Mouse (Mus musculus) heart, embryonic 13.5 days (tissue): ENCODE results near the gene Uqcr11. TPM values are rescaled to one million over a fixed set of nuclear protein-coding genes. Genes with fewer than 3 reads are reported as not detected.
A peak's percentile ranks its signal among the peaks of the same experiment; 100 is the strongest.

Experiments
- ATAC-seq: fragments of 200-750 bp; cut with Nextera tagmentation; 2 replicates; pipeline ENCODE4 v1.8.0; 2017; ENCODE audit warnings: moderate TSS enrichment; ENCODE audit not compliant: insufficient number of reproducible peaks, low FRiP score, low TSS enrichment; ENCODE audit errors: extremely low read depth
- H3K27ac ChIP-seq: fragments of 300-500 bp; sonication (generic); replicated peaks from 2 replicates; pipeline ENCODE4 v1.5.1; 2015; ENCODE audit warnings: moderate library complexity, mild to moderate bottlenecking, inconsistent platforms
- H3K27me3 ChIP-seq: fragments of 300-500 bp; sonication (generic); replicated peaks from 2 replicates; pipeline ENCODE4 v1.6.1; 2015; ENCODE audit warnings: mild to moderate bottlenecking, inconsistent platforms
- H3K36me3 ChIP-seq: fragments of 300-500 bp; sonication (generic); 2 replicates; pipeline ENCODE4 v1.6.1; 2015; ENCODE audit warnings: mild to moderate bottlenecking, inconsistent platforms
- H3K4me1 ChIP-seq: fragments of 300-500 bp; sonication (generic); 2 replicates; pipeline ENCODE4 v1.6.1; 2015; ENCODE audit warnings: inconsistent platforms
- H3K4me2 ChIP-seq: fragments of 300-500 bp; sonication (generic); 2 replicates; pipeline ENCODE4 v1.6.1; 2015; ENCODE audit warnings: inconsistent platforms, mild to moderate bottlenecking, moderate library complexity
- H3K4me3 ChIP-seq: fragments of 300-500 bp; sonication (generic); 2 replicates; pipeline ENCODE4 v1.5.1; 2015; ENCODE audit warnings: moderate library complexity, mild to moderate bottlenecking, inconsistent platforms
- H3K9ac ChIP-seq: fragments of 300-500 bp; sonication (generic); 2 replicates; pipeline ENCODE4 v1.6.1; 2015; ENCODE audit warnings: inconsistent platforms, mild to moderate bottlenecking, moderate library complexity
- H3K9me3 ChIP-seq: fragments of 300-500 bp; sonication (generic); 2 replicates; pipeline ENCODE4 v1.6.1; 2016; ENCODE audit warnings: inconsistent platforms
- WGBS: fragments of 180-500 bp; shearing (Covaris S2); methylation state at CpG from one replicate; pipeline ENCODE4 v1.1.7; 2015; ENCODE audit warnings: mixed read lengths; 5-methylcytosine and 5-hydroxymethylcytosine counted together
- polyA plus RNA-seq: library from polyadenylated mRNA; unstranded; fragments of >200 nt; fragmentation: Nextera tagmentation; extraction: Ambion mirVana; gene quantifications from 2 replicates; pipeline ENCODE4 v1.2.1, GENCODE M21; 2015

The Uqcr11 gene
- polyA plus RNA-seq, 1 experiment from 2014 or later = 1,246 TPM

- H3K9me3 ChIP-seq = no peaks in the 10 kb centered on the region
- H3K27me3 ChIP-seq = peaks cover 49% of the 10 kb centered on the region
- H3K4me2 ChIP-seq = no peak overlapping the region
- no peak overlapping the region for H3K27ac ChIP-seq
- H3K9ac ChIP-seq = no peak overlapping the region
- 73% methylated on average over 21 of the region's 21 CpGs for WGBS
- H3K36me3 ChIP-seq = no peaks in the 10 kb centered on the region
- peaks cover 5% of the 10 kb centered on the region; the same call in 1 of the 2 replicates for H3K4me1 ChIP-seq
- no peak for ATAC-seq
- no peak overlapping the region for H3K4me3 ChIP-seq
Measured at GRCm38 (mm10) chr10:80369995-80370747, 36.5 kb downstream of the Uqcr11 start.

- Histone ChIP-seq H3K36me3 (no peaks in the 10 kb centered on the region), H3K4me3 (no peak overlapping the region), H3K9me3 (no peaks in the 10 kb centered on the region), H3K4me2 (no peak overlapping the region), H3K9ac (no peak overlapping the region), H3K4me1 (peaks cover 5% of the 10 kb centered on the region; the same call in 1 of the 2 replicates), H3K27ac (no peak overlapping the region), H3K27me3 (peaks cover 66% of the 10 kb centered on the region)
- WGBS = 83% methylated on average over 6 of the region's 6 CpGs
- ATAC-seq = no peak
Measured at GRCm38 (mm10) chr10:80368392-80368791, 38.2 kb downstream of the Uqcr11 start.

GRCm38 (mm10) chr10:80367954-80368353 lies 38.7 kb downstream of the Uqcr11 start:
- Histone ChIP-seq H3K9ac (no peak overlapping the region), H3K4me2 (no peak overlapping the region), H3K27ac (no peak overlapping the region), H3K27me3 (peaks cover 65% of the 10 kb centered on the region), H3K36me3 (no peaks in the 10 kb centered on the region), H3K4me1 (peaks cover 5% of the 10 kb centered on the region; the same call in 1 of the 2 replicates), H3K9me3 (no peaks in the 10 kb centered on the region), H3K4me3 (no peak overlapping the region)
- WGBS = 58% methylated on average over 5 of the region's 5 CpGs
- no peak for ATAC-seq

- Histone ChIP-seq H3K27me3 (peaks cover 68% of the 10 kb centered on the region), H3K9me3 (no peaks in the 10 kb centered on the region), H3K27ac (no peak overlapping the region), H3K4me1 (no peaks in the 10 kb centered on the region), H3K4me3 (no peak overlapping the region), H3K9ac (no peak overlapping the region), H3K36me3 (no peaks in the 10 kb centered on the region), H3K4me2 (no peak overlapping the region)
- 56% methylated on average over 6 of the region's 6 CpGs for WGBS
- no peak for ATAC-seq
Measured at GRCm38 (mm10) chr10:80365736-80366135, 40.9 kb downstream of the Uqcr11 start.

GRCm38 (mm10) chr10:80363734-80364133 lies 42.9 kb downstream of the Uqcr11 start:
- no peak for ATAC-seq
- no peaks in the 10 kb centered on the region for H3K36me3 ChIP-seq
- 50% methylated on average over 6 of the region's 6 CpGs for WGBS
- peaks cover 80% of the 10 kb centered on the region for H3K27me3 ChIP-seq
- H3K4me1 ChIP-seq = no peaks in the 10 kb centered on the region
- no peak overlapping the region for H3K9ac ChIP-seq
- no peak overlapping the region for H3K4me3 ChIP-seq
- no peak overlapping the region for H3K27ac ChIP-seq
- no peak overlapping the region for H3K4me2 ChIP-seq
- no peaks in the 10 kb centered on the region for H3K9me3 ChIP-seq

GRCm38 (mm10) chr10:80357994-80358639 lies 48.5 kb downstream of the Uqcr11 start:
- ATAC-seq = peak; percentile 12; the same call in 1 of the 2 replicates
- peak overlapping the region; percentile 37; the same call in 1 of the 2 replicates for H3K9ac ChIP-seq
- H3K27me3 ChIP-seq = peaks cover 89% of the 10 kb centered on the region
- H3K4me1 ChIP-seq = peaks cover 12% of the 10 kb centered on the region
- no peaks in the 10 kb centered on the region for H3K36me3 ChIP-seq
- peak overlapping the region; percentile 56 for H3K4me2 ChIP-seq
- no peaks in the 10 kb centered on the region for H3K9me3 ChIP-seq
- no peak overlapping the region for H3K27ac ChIP-seq
- H3K4me3 ChIP-seq = peak overlapping the region; percentile 31
- 7% methylated on average over 31 of the region's 31 CpGs for WGBS

GRCm38 (mm10) chr10:80357336-80357735 lies 49.3 kb downstream of the Uqcr11 start:
- ATAC-seq = no peak
- Histone ChIP-seq H3K27me3 (peaks cover 91% of the 10 kb centered on the region), H3K9me3 (no peaks in the 10 kb centered on the region), H3K4me3 (peak overlapping the region; percentile 31; the same call in 1 of the 2 replicates), H3K4me2 (no peak overlapping the region), H3K36me3 (no peaks in the 10 kb centered on the region), H3K27ac (no peak overlapping the region), H3K4me1 (peaks cover 19% of the 10 kb centered on the region), H3K9ac (no peak overlapping the region; the same call in 1 of the 2 replicates)
- 40% methylated on average over 7 of the region's 7 CpGs for WGBS

GRCm38 (mm10) chr10:80356737-80357136 lies 49.9 kb downstream of the Uqcr11 start:
- H3K36me3 ChIP-seq = no peaks in the 10 kb centered on the region
- no peaks in the 10 kb centered on the region for H3K9me3 ChIP-seq
- H3K9ac ChIP-seq = peak overlapping the region; percentile 66; the same call in 1 of the 2 replicates
- no peak overlapping the region for H3K27ac ChIP-seq
- H3K27me3 ChIP-seq = peaks cover 97% of the 10 kb centered on the region
- H3K4me2 ChIP-seq = peak overlapping the region; percentile 57
- WGBS = 2% methylated on average over 34 of the region's 34 CpGs
- H3K4me1 ChIP-seq = peaks cover 19% of the 10 kb centered on the region
- peak overlapping the region; percentile 41 for H3K4me3 ChIP-seq
- ATAC-seq = no peak

GRCm38 (mm10) chr10:80356001-80356682 lies 50.5 kb downstream of the Uqcr11 start, which contains the start of gene Plk5:
Plk5 (plus strand) TSS chr10:80356459.
- Histone ChIP-seq H3K9me3 (no peaks in the 10 kb centered on the region), H3K27ac (no peak within 1 kb of the TSS), H3K4me1 (peaks cover 19% of the 10 kb centered on the region), H3K4me3 (peak within 1 kb of the TSS; percentile 41), H3K36me3 (no peaks in the 10 kb centered on the region), H3K9ac (peak within 1 kb of the TSS; percentile 66; the same call in 1 of the 2 replicates), H3K4me2 (peak within 1 kb of the TSS; percentile 57), H3K27me3 (peaks cover 100% of the 10 kb centered on the region)
- ATAC-seq = no peak
- 2% methylated on average over 53 of the region's 53 CpGs for WGBS

- Histone ChIP-seq H3K4me3 (peak overlapping the region; percentile 41; the same call in 1 of the 2 replicates), H3K9ac (no peak overlapping the region), H3K4me2 (no peak overlapping the region), H3K27me3 (peaks cover 100% of the 10 kb centered on the region), H3K27ac (no peak overlapping the region), H3K9me3 (no peaks in the 10 kb centered on the region), H3K4me1 (peaks cover 19% of the 10 kb centered on the region), H3K36me3 (no peaks in the 10 kb centered on the region)
- WGBS = 13% methylated on average over 9 of the region's 9 CpGs
- ATAC-seq = no peak
Measured at GRCm38 (mm10) chr10:80355431-80355830, 51.2 kb downstream of the Uqcr11 start.
